Comparison of ENCODE assay signal across 10 mouse cellular contexts in the genomic region with DNA sequence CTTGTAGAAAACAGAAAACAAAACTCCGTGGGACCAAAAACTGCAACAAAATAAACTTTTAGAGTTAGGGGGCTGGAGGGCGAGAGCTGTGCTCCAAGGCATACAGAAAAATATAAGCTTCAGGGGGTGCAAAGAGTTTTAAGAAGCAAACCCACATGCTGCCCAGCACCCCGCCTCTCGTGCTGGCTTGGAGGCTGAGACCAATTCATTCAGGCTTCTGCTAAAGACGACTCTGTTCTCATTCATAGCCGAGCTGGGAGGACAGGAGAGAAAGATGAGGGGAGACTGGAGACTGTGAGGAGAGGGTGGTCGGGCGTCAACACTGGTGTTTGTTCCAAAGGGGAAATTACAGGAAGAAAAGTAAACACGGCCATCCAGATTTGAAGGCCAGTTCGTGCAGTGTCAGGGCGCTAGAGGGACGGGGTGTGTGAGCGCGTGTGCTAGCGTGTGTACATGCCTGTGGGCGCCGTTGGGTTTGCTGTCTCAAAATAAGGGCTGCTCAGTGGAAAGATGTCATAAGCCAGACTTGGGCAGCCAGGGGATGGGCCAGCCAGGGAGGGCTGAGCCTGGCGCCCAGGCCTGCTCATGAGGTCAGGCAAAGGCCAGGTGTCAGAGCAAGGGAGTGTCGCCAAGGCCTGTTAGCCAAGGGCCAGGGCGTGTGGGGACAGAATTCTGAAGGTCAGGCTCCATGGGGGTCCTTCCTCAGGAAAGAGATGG. TPM values are rescaled to one million over a fixed set of nuclear protein-coding genes. Genes with fewer than 3 reads are reported as not detected.
A peak's percentile ranks its signal among the peaks of the same experiment; 100 is the strongest.
DNase-seq lines count a peak whose midpoint lies in the region; ATAC-seq and TF ChIP-seq lines count a peak whose summit lies in the region.
"Had no signal": no experiment of that assay in that cellular context is flagged by ENCODE, and none has a peak within 500 bp of the region (broad histone marks: within the 10 kb centered on the region; RNA-seq: fewer than 3 reads in every experiment).

No protein-coding gene starts in this region.

- peaks cover 2% of the 10 kb centered on the region; the same call in 1 of the 2 replicates for H3K27me3 ChIP-seq in heart, embryonic 11.5 days (ENCODE audit: control insufficient read depth, insufficient read depth, low read length)
- H3K27me3 ChIP-seq in midbrain, postnatal 0 days (ENCODE audit: insufficient read depth, low read length): peaks cover 5% of the 10 kb centered on the region; the same call in 1 of the 2 replicates

- H3K4me2 ChIP-seq in heart, embryonic 11.5 days: peak overlapping the region; percentile 14; the same call in 1 of the 2 replicates
- H3K4me2 ChIP-seq in midbrain, postnatal 0 days (ENCODE audit: low read depth, low read length, poor library complexity, severe bottlenecking): no peak overlapping the region

- H3K4me3 ChIP-seq in heart, embryonic 11.5 days (ENCODE audit: low read depth, low read length): no peak overlapping the region
- no peak overlapping the region for H3K4me3 ChIP-seq in midbrain, postnatal 0 days (ENCODE audit: low read depth, low read length)

- no peak for TF ChIP-seq CTCF in brain, embryonic 14.5 days (IDR thresholded peaks at IDR 0.05; ENCODE audit: borderline replicate concordance, extremely low read depth, insufficient read depth, insufficient read length)
- TF ChIP-seq CTCF in midbrain, postnatal 0 days (IDR thresholded peaks at IDR 0.05): no peak

- H3K27ac ChIP-seq in heart, embryonic 11.5 days (ENCODE audit: low read depth, low read length): peak overlapping the region; percentile 85
- 0 out of 2 replicates have a peak overlapping the region, but pooled peaks have one; percentile 38 for H3K27ac ChIP-seq in midbrain, postnatal 0 days (ENCODE audit: low read depth, low read length)
- H3K27ac ChIP-seq: macrophage had no signal

- no peaks in the 10 kb centered on the region for H3K9me3 ChIP-seq in heart, embryonic 11.5 days (replicated peaks; ENCODE audit: control insufficient read depth, low read length)
- H3K9me3 ChIP-seq in midbrain, postnatal 0 days (ENCODE audit: low read length): no peaks in the 10 kb centered on the region

- peaks cover 35% of the 10 kb centered on the region for H3K4me1 ChIP-seq in heart, embryonic 11.5 days (ENCODE audit: control insufficient read depth, insufficient read depth, low read length)
- no peaks in the 10 kb centered on the region for H3K4me1 ChIP-seq in midbrain, postnatal 0 days (ENCODE audit: insufficient read depth, low read length)

- H3K36me3 ChIP-seq in heart, embryonic 11.5 days (ENCODE audit: control insufficient read depth, insufficient read depth, low read length): no peaks in the 10 kb centered on the region
- H3K36me3 ChIP-seq in midbrain, postnatal 0 days (ENCODE audit: insufficient read depth, low read length): no peaks in the 10 kb centered on the region

- WGBS in heart, embryonic 11.5 days (ENCODE audit: insufficient replicate concordance): 55% methylated on average over 20 of the region's 20 CpGs
- WGBS in midbrain, postnatal 0 days: 63% methylated on average over 20 of the region's 20 CpGs

- TF ChIP-seq POLR2A in brain, embryonic 14.5 days (IDR thresholded peaks at IDR 0.05; ENCODE audit: borderline replicate concordance, extremely low read depth, insufficient read depth, insufficient read length, poor library complexity, severe bottlenecking): no peak

- DNase-seq in 3134 (ENCODE audit: extremely low read depth, insufficient read length, low spot score): peak; percentile 65
- DNase-seq in brain, embryonic 14.5 days (ENCODE audit: low read depth): peak; percentile 76
- peak; percentile 41 for DNase-seq in kidney, postnatal 14 days
- DNase-seq in midbrain, postnatal 0 days (ENCODE audit: low spot score): peak; percentile 54
- no peak for DNase-seq in left cerebral cortex, adult 9 months (ENCODE audit: low spot score in 2 of 2)
- no peak for DNase-seq in thymus, postnatal 36 days

- no peak for ATAC-seq in heart, embryonic 11.5 days (replicated peaks; ENCODE audit: insufficient number of reproducible peaks, low FRiP score, low TSS enrichment)
- peak; percentile 27 for ATAC-seq in midbrain, postnatal 0 days (ENCODE audit: low FRiP score)
- ATAC-seq in activated CD4-positive, CD25-positive, alpha-beta regulatory T cell, adult 4 months: no peak

- peak overlapping the region; percentile 1; the same call in 1 of the 2 replicates for H3K9ac ChIP-seq in heart, embryonic 11.5 days (ENCODE audit: low read depth, low read length)
- H3K9ac ChIP-seq in midbrain, postnatal 0 days (replicated peaks; ENCODE audit: low read length, poor library complexity, severe bottlenecking): no peak overlapping the region

RNA-seq across cellular contexts. Expression of gene Atoh8, which starts 9.3 kb away (rescaled TPM):
- 2.7 and 3.7 TPM in 2 replicates for polyA plus RNA-seq in brain, embryonic 14.5 days (2012; rRNA removed)
- 11.6 and 11.8 TPM in 2 replicates for polyA plus RNA-seq in heart, embryonic 11.5 days (2014; fragmentation: Nextera tagmentation; extraction: Ambion mirVana)
- 1.8 and 3.7 TPM in 2 replicates for total RNA-seq in midbrain, postnatal 0 days (2014; rRNA removed)
- polyA plus RNA-seq in midbrain, postnatal 0 days (2015; fragmentation: Nextera tagmentation; extraction: Ambion mirVana): 1.9 and 2.3 TPM in 2 replicates
- not detected for polyA plus RNA-seq in activated CD4-positive, CD25-positive, alpha-beta regulatory T cell, adult 4 months (2017; shearing (Covaris generic))
- polyA plus RNA-seq: macrophage had no signal

RNA-seq across cellular contexts. Expression of gene Sftpb, which starts 59.7 kb away (rescaled TPM):
- polyA plus RNA-seq in brain, embryonic 14.5 days (2012; rRNA removed): 0.13 and 0.16 TPM in 2 replicates
- polyA plus RNA-seq in heart, embryonic 11.5 days (2014; fragmentation: Nextera tagmentation; extraction: Ambion mirVana): 0.23 TPM in 1 of 2 replicates, not detected in the other
- total RNA-seq in midbrain, postnatal 0 days (2014; rRNA removed): 1.9 and 3.0 TPM in 2 replicates
- polyA plus RNA-seq in midbrain, postnatal 0 days (2015; fragmentation: Nextera tagmentation; extraction: Ambion mirVana): 0.19 and 0.20 TPM in 2 replicates
- polyA plus RNA-seq in activated CD4-positive, CD25-positive, alpha-beta regulatory T cell, adult 4 months (2017; shearing (Covaris generic)): not detected
- total RNA-seq: adrenal gland, postnatal 36 days had no signal
- polyA plus RNA-seq: macrophage had no signal

Comparison
In these comparisons a context has a peak if more than half of its experiments do, and no peak if none do; other contexts are left out.
1. DNase-seq: peak in 3134 (single experiment), brain, embryonic 14.5 days (single experiment), kidney, postnatal 14 days (single experiment) and midbrain, postnatal 0 days (single experiment); none in left cerebral cortex, adult 9 months (0 of 2) and thymus, postnatal 36 days (0 of 2).